Mouse (Mus musculus) MEL (cell line): ENCODE data around the gene Timm50. TPM values are rescaled to one million over a fixed set of nuclear protein-coding genes. Genes with fewer than 3 reads are reported as not detected.

Experiments
- DNase-seq: peaks from one replicate; pipeline ENCODE4 v3.0.0; 2011; ENCODE audit warnings: low read depth, low spot score
- H3K27ac ChIP-seq: 2 replicates; pipeline ENCODE4 v1.5.1; 2012; ENCODE audit warnings: low read depth, mild to moderate bottlenecking, control low read depth, low read length, moderate library complexity; ENCODE audit not compliant: control insufficient read depth
- H3K27me3 ChIP-seq, 2 experiments: fragments of 150-350 bp in 1 of 2; sonication (generic) in 1 of 2; 2 replicates each; pipeline ENCODE4 v1.6.1; 2012; ENCODE audit warnings: low read length in 2 of 2, mild to moderate bottlenecking in 2 of 2, improper control_type of control experiment in 1 of 2, moderate library complexity in 1 of 2; ENCODE audit not compliant: insufficient read depth in 2 of 2, control insufficient read depth in 1 of 2
- H3K36me3 ChIP-seq, 2 experiments: 2 replicates each; pipeline ENCODE4 v1.6.1; 2012 to 2014; ENCODE audit warnings: low read length in 2 of 2, improper control_type of control experiment in 1 of 2, inconsistent platforms in 1 of 2, mild to moderate bottlenecking in 1 of 2; ENCODE audit not compliant: insufficient read depth in 2 of 2, control insufficient read depth in 1 of 2
- H3K4me1 ChIP-seq, 2 experiments: fragments of 150-350 bp in 1 of 2; sonication (generic) in 1 of 2; 2 replicates each; pipeline ENCODE4 v1.6.1; 2012; ENCODE audit warnings: low read length in 2 of 2, improper control_type of control experiment in 1 of 2, mild to moderate bottlenecking in 1 of 2; ENCODE audit not compliant: insufficient read depth in 2 of 2, control insufficient read depth in 1 of 2
- H3K4me3 ChIP-seq, 2 experiments: fragments of 150-350 bp in 1 of 2; sonication (generic) in 1 of 2; 2 replicates each; pipeline ENCODE4 v1.5.1; 2012; ENCODE audit warnings: low read depth in 2 of 2, low read length in 2 of 2, mild to moderate bottlenecking in 2 of 2, moderate library complexity in 2 of 2, control low read depth in 1 of 2, improper control_type of control experiment in 1 of 2; ENCODE audit not compliant: control insufficient read depth in 1 of 2, insufficient read depth in 1 of 2
- H3K79me2 ChIP-seq: 2 replicates; pipeline ENCODE4 v1.6.1; 2012; ENCODE audit warnings: mild to moderate bottlenecking, low read length, moderate library complexity; ENCODE audit not compliant: control insufficient read depth, poor library complexity, insufficient read depth
- H3K9ac ChIP-seq: 2 replicates; pipeline ENCODE4 v1.6.1; 2012; ENCODE audit warnings: low read depth, mild to moderate bottlenecking, control low read depth, low read length, moderate library complexity; ENCODE audit not compliant: control insufficient read depth, poor library complexity, severe bottlenecking
- H3K9me3 ChIP-seq: fragments of 150-350 bp; sonication (generic); replicated peaks from 2 replicates; pipeline ENCODE4 v1.6.1; 2012; ENCODE audit warnings: mild to moderate bottlenecking, low read length, improper control_type of control experiment, moderate library complexity; ENCODE audit not compliant: insufficient read depth
- CTCF ChIP-seq, 3 experiments: IDR thresholded peaks in 2 of 3; conservative IDR thresholded peaks in 1 of 3; 2 replicates each; pipeline ENCODE4 v1.5.1; 2011 to 2012; ENCODE audit warnings: low read length in 3 of 3, low read depth in 2 of 3, mild to moderate bottlenecking in 2 of 3, improper control_type of control experiment in 1 of 3, inconsistent platforms in 1 of 3, mixed read lengths in 1 of 3, moderate library complexity in 1 of 3; ENCODE audit not compliant: control insufficient read depth in 1 of 3, insufficient read depth in 1 of 3, poor library complexity in 1 of 3, severe bottlenecking in 1 of 3
- E2F4 ChIP-seq: IDR thresholded peaks from 2 replicates; pipeline ENCODE4 v1.6.1; 2011; ENCODE audit warnings: low read depth, low read length, improper control_type of control experiment, borderline replicate concordance
- GATA1 ChIP-seq: IDR thresholded peaks from 2 replicates; pipeline ENCODE4 v1.6.1; 2011; ENCODE audit warnings: low read depth, low read length, improper control_type of control experiment
- HCFC1 ChIP-seq: IDR thresholded peaks from 2 replicates; pipeline ENCODE4 v1.6.1; 2012; ENCODE audit warnings: low read depth, mild to moderate bottlenecking, inconsistent platforms, low read length, improper control_type of control experiment, moderate library complexity
- MAZ ChIP-seq: IDR thresholded peaks from 2 replicates; pipeline ENCODE4 v1.6.1; 2012; ENCODE audit warnings: low read depth, mild to moderate bottlenecking, inconsistent platforms, low read length, improper control_type of control experiment
- MXI1 ChIP-seq: IDR thresholded peaks from 2 replicates; pipeline ENCODE4 v1.6.1; 2011; ENCODE audit warnings: mild to moderate bottlenecking, low read depth, low read length, improper control_type of control experiment
- MYB ChIP-seq: IDR thresholded peaks from 2 replicates; pipeline ENCODE4 v1.6.1; 2011; ENCODE audit warnings: mild to moderate bottlenecking, low read depth, low read length, improper control_type of control experiment
- MYC ChIP-seq: IDR thresholded peaks from 2 replicates; pipeline ENCODE4 v1.6.1; 2011; ENCODE audit warnings: low read depth, mild to moderate bottlenecking, low read length, improper control_type of control experiment, moderate library complexity
- NELFE ChIP-seq: IDR thresholded peaks from 2 replicates; pipeline ENCODE4 v1.6.1; 2011; ENCODE audit warnings: low read depth, low read length, improper control_type of control experiment
- POLR2A ChIP-seq, 2 experiments: IDR thresholded peaks; 2 replicates each; pipeline ENCODE4 v1.6.1; 2011 to 2012; ENCODE audit warnings: low read length in 2 of 2, mild to moderate bottlenecking in 2 of 2, control low read depth in 1 of 2, improper control_type of control experiment in 1 of 2, low read depth in 1 of 2, moderate library complexity in 1 of 2; ENCODE audit not compliant: control insufficient read depth in 1 of 2, insufficient read depth in 1 of 2, poor library complexity in 1 of 2
- POLR2AphosphoS2 ChIP-seq: IDR thresholded peaks from 2 replicates; pipeline ENCODE4 v1.6.1; 2011; ENCODE audit warnings: low read length, improper control_type of control experiment
- RAD21 ChIP-seq: IDR thresholded peaks from 2 replicates; pipeline ENCODE4 v1.6.1; 2011; ENCODE audit warnings: mild to moderate bottlenecking, low read depth, low read length, improper control_type of control experiment
- RCOR1 ChIP-seq: IDR thresholded peaks from 2 replicates; pipeline ENCODE4 v1.6.1; 2012; ENCODE audit warnings: low read depth, mild to moderate bottlenecking, inconsistent platforms, low read length, improper control_type of control experiment
- SIN3A ChIP-seq: IDR thresholded peaks from 2 replicates; pipeline ENCODE4 v1.6.1; 2012; ENCODE audit warnings: low read length, improper control_type of control experiment, inconsistent platforms
- SMC3 ChIP-seq: IDR thresholded peaks from 2 replicates; pipeline ENCODE4 v1.6.1; 2011; ENCODE audit warnings: low read depth, low read length, improper control_type of control experiment
- TBP ChIP-seq: IDR thresholded peaks from 2 replicates; pipeline ENCODE4 v1.8.0; 2011; ENCODE audit warnings: low read depth, low read length, improper control_type of control experiment
- TCF12 ChIP-seq: IDR thresholded peaks from 2 replicates; pipeline ENCODE4 v1.6.1; 2014; ENCODE audit warnings: low read depth, mild to moderate bottlenecking, inconsistent platforms, low read length, improper control_type of control experiment, moderate library complexity
- USF1 ChIP-seq: IDR thresholded peaks from 2 replicates; pipeline ENCODE4 v1.6.1; 2014; ENCODE audit warnings: low read depth, mild to moderate bottlenecking, inconsistent platforms, low read length, improper control_type of control experiment, moderate library complexity
- USF2 ChIP-seq, 2 experiments: IDR thresholded peaks; 2 replicates each; pipeline ENCODE4 v1.6.1; 2011 to 2012; ENCODE audit warnings: improper control_type of control experiment in 2 of 2, low read length in 2 of 2, borderline replicate concordance in 1 of 2, inconsistent platforms in 1 of 2, low read depth in 1 of 2, mild to moderate bottlenecking in 1 of 2; ENCODE audit not compliant: insufficient read depth in 1 of 2
- ZC3H11A ChIP-seq: IDR thresholded peaks from 2 replicates; pipeline ENCODE4 v1.6.1; 2012; ENCODE audit warnings: low read depth, mild to moderate bottlenecking, inconsistent platforms, low read length, improper control_type of control experiment
- ZKSCAN1 ChIP-seq: IDR thresholded peaks from 2 replicates; pipeline ENCODE4 v1.6.1; 2012; ENCODE audit warnings: low read depth, mild to moderate bottlenecking, inconsistent platforms, low read length, improper control_type of control experiment, moderate library complexity
- polyA plus RNA-seq, 2 experiments: library from polyadenylated mRNA; stranded (reverse) in 1 of 2; unstranded in 1 of 2; fragments of >175 nt in 1 of 2; fragments of >200 nt in 1 of 2; gene quantifications; 2 replicates each; pipeline versions ENCODE4 v1.2.1 to v1.2.4; 2012; ENCODE audit warnings: low replicate concordance in 2 of 2, low read depth in 1 of 2; ENCODE audit not compliant: insufficient read length in 2 of 2, insufficient read depth in 1 of 2, missing spikeins in 1 of 2
- total RNA-seq: library from RNA; depleted of rRNA; stranded (reverse); fragments of 300-350 nt; gene quantifications from 2 replicates; pipeline ENCODE4 v1.2.3, GENCODE M21; 2012

The Timm50 gene
- total and polyA plus RNA-seq, 3 experiments = 167 to 216 TPM; not detected in 1

DNA sequence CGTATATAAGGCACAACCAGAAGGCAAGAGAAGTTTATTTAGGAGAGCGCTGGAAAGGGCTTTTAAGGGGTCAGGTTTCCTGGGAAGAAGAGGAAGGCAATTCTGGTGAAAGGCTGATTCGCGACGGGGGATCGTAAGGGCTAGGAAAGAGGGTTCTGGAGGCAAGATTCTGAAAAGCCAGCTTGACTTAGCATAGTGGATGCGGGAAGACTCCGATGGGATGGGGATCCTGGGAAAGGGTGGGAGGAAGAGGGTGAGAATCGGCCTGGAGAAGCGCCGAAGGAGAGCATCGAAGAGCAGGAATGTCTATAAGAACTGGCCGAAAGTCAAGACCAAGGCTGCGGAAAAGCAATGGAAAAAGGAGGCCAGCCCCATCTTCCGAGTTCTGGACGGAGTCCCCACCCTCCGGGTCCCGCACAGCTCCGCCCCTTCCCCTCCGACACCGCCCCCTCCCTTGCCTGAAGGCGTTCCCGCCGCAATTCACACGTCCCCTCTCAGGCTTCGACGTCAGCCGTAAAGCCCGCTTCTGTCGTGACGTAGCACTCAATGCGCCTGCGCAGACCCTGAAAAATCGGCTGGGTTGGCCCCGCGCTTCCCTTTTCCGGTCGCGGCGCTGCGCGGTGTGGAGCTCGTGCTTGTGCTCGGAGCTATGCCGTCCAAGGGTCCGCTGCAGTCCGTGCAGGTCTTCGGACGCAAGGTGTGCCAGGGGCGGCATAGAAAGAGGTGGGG lies 38.4 kb upstream of the Timm50 start, which contains the start of gene Rps16 (continued):
- no peak for TF ChIP-seq ZC3H11A
- TF ChIP-seq GATA1 = no peak
- peak; percentile 92 for TF ChIP-seq TBP
- TF ChIP-seq NELFE = peak; percentile 90
- TF ChIP-seq POLR2A (IDR thresholded peaks at IDR 0.05; ENCODE audit: control insufficient read depth in 1 of 2, insufficient read depth in 1 of 2, low read depth in 1 of 2, low read length in 2 of 2, poor library complexity in 1 of 2) = peak; percentile 38 to 90; a peak in 2 of 4 replicates
- no peak for TF ChIP-seq ZKSCAN1
- TF ChIP-seq HCFC1 = peak; percentile 94
- TF ChIP-seq RAD21 = no peak
- peak; percentile 78 for TF ChIP-seq TCF12
- peak; percentile 68; the same call in 1 of the 2 replicates for TF ChIP-seq MYC
- TF ChIP-seq MAZ = peak; percentile 98
- no peak for TF ChIP-seq MYB
- TF ChIP-seq MXI1 = peak; percentile 78
- TF ChIP-seq USF1 = 0 out of 2 replicates have a peak, but pooled peaks have one; percentile 7
- peak; percentile 69; the same call in 1 of the 2 replicates for TF ChIP-seq E2F4
- peak; percentile 64; the same call in 1 of the 2 replicates for TF ChIP-seq SIN3A
- no peak for TF ChIP-seq RCOR1
- peak; percentile 86 for TF ChIP-seq POLR2AphosphoS2

DNA sequence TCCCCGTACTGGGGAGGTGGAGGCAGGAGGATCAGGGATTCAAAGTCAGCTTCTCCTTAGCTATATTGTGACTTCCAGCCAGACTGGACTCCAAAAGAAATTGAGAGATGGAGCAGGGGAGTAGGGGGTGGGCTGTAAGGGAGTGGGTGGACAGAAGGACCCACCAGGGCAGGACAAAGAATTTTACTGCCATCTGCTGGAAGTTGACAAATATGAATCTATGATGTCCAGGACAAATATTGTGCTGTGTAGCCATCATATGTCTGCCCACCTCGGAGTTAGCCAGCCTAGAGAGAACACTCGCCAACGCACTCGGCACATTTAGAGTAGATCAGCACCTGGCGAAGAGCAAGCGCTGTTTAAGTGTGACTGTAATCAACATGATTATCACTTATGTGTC lies 36.7 kb upstream of the Timm50 start:
- H3K27ac ChIP-seq = no peak overlapping the region

More for the DNA sequence above, 36.7 kb upstream of the Timm50 start:
- no peak for DNase-seq
- Histone ChIP-seq H3K9ac (no peak overlapping the region), H3K4me3 (no peak overlapping the region), H3K27me3 (no peaks in the 10 kb centered on the region), H3K4me1 (peaks cover 2 to 23% of the 10 kb centered on the region in 2 experiments; a peak in 3 of 4 replicates), H3K9me3 (no peaks in the 10 kb centered on the region), H3K36me3 (peaks cover 11 to 26% of the 10 kb centered on the region in 2 experiments), H3K79me2 (peaks cover 20% of the 10 kb centered on the region)
- TF ChIP-seq SMC3 (peak; percentile 32; the same call in 1 of the 2 replicates), USF2 (IDR thresholded peaks at IDR 0.05; ENCODE audit: borderline replicate concordance in 1 of 2, insufficient read depth in 1 of 2, low read depth in 1 of 2, low read length in 2 of 2) (no peak), RAD21 (peak; percentile 38), CTCF (IDR thresholded peaks at IDR 0.05 in 2 of 3, conservative IDR thresholded peaks at IDR 0.05 in 1 of 3; ENCODE audit: control insufficient read depth in 1 of 3, insufficient read depth in 1 of 3, low read depth in 2 of 3, low read length in 3 of 3, poor library complexity in 1 of 3, severe bottlenecking in 1 of 3) (peak in 2 of 3 experiments; percentile 31 to 51; a peak in 4 of 6 replicates)
